Mouse (Mus musculus) neural tube, embryonic 15.5 days (tissue): ENCODE measurements around the gene Dsn1. TPM values are rescaled to one million over a fixed set of nuclear protein-coding genes. Genes with fewer than 3 reads are reported as not detected.
A peak's percentile ranks its signal among the peaks of the same experiment; 100 is the strongest.

Source experiments
- ATAC-seq: fragments of 200-750 bp; cut with Nextera tagmentation; 2 replicates; pipeline ENCODE4 v1.8.0; 2017; ENCODE audit warnings: mild to moderate bottlenecking, moderate TSS enrichment, moderate library complexity; ENCODE audit not compliant: low FRiP score
- H3K27ac ChIP-seq: fragments of 300-500 bp; sonication (generic); replicated peaks from 2 replicates; pipeline ENCODE4 v1.5.1; 2015; ENCODE audit warnings: mild to moderate bottlenecking, inconsistent platforms
- H3K27me3 ChIP-seq: fragments of 300-500 bp; sonication (generic); replicated peaks from 2 replicates; pipeline ENCODE4 v1.6.1; 2015; ENCODE audit warnings: inconsistent platforms
- H3K36me3 ChIP-seq: fragments of 300-500 bp; sonication (generic); 2 replicates; pipeline ENCODE4 v1.6.1; 2015; ENCODE audit warnings: inconsistent platforms
- H3K4me1 ChIP-seq: fragments of 300-500 bp; sonication (generic); 2 replicates; pipeline ENCODE4 v1.6.1; 2015; ENCODE audit warnings: inconsistent platforms
- H3K4me2 ChIP-seq: fragments of 300-500 bp; sonication (generic); 2 replicates; pipeline ENCODE4 v1.6.1; 2015; ENCODE audit warnings: inconsistent platforms, mild to moderate bottlenecking, moderate library complexity
- H3K4me3 ChIP-seq: fragments of 300-500 bp; sonication (generic); replicated peaks from 2 replicates; pipeline ENCODE4 v1.5.1; 2015; ENCODE audit warnings: mild to moderate bottlenecking, inconsistent platforms
- H3K9ac ChIP-seq: fragments of 300-500 bp; sonication (generic); replicated peaks from 2 replicates; pipeline ENCODE4 v1.6.1; 2015; ENCODE audit warnings: mild to moderate bottlenecking, inconsistent platforms
- H3K9me3 ChIP-seq: fragments of 300-500 bp; sonication (generic); replicated peaks from 2 replicates; pipeline ENCODE4 v1.6.1; 2016; ENCODE audit warnings: inconsistent platforms
- WGBS: fragments of 180-500 bp; shearing (Covaris S2); methylation state at CpG from one replicate; pipeline ENCODE4 v1.1.7; 2015; ENCODE audit warnings: mixed read lengths; 5-methylcytosine and 5-hydroxymethylcytosine counted together
- polyA plus RNA-seq: library from polyadenylated mRNA; unstranded; fragments of >200 nt; fragmentation: Nextera tagmentation; extraction: Ambion mirVana; gene quantifications from 2 replicates; pipeline ENCODE4 v1.2.1, GENCODE M21; 2015

The Dsn1 gene
- polyA plus RNA-seq, 1 experiment from 2014 or later: 8.3 TPM

GRCm38 (mm10) chr2:156990727-156991431 is 16.1 kb downstream of the Dsn1 start:
- H3K36me3 ChIP-seq: 0 out of 2 replicates have a peak, but pooled peaks cover 2% of the 10 kb centered on the region
- 3% methylated on average over 16 of the region's 16 CpGs for WGBS
- H3K9ac ChIP-seq: peak overlapping the region; percentile 84
- H3K27ac ChIP-seq: peak overlapping the region; percentile 84
- H3K27me3 ChIP-seq: no peaks in the 10 kb centered on the region
- peak overlapping the region; percentile 70 for H3K4me3 ChIP-seq
- peaks cover 15% of the 10 kb centered on the region for H3K4me1 ChIP-seq
- ATAC-seq: no peak
- H3K9me3 ChIP-seq: no peaks in the 10 kb centered on the region
- peak overlapping the region; percentile 86 for H3K4me2 ChIP-seq

- WGBS: 71% methylated on average over 3 of the region's 3 CpGs
- H3K4me3 ChIP-seq: no peak overlapping the region
- no peak overlapping the region for H3K9ac ChIP-seq
- no peak overlapping the region for H3K27ac ChIP-seq
- H3K9me3 ChIP-seq: no peaks in the 10 kb centered on the region
- H3K4me1 ChIP-seq: peaks cover 22% of the 10 kb centered on the region
- no peak overlapping the region for H3K4me2 ChIP-seq
- H3K27me3 ChIP-seq: no peaks in the 10 kb centered on the region
- no peaks in the 10 kb centered on the region for H3K36me3 ChIP-seq
- ATAC-seq: no peak
Measured at GRCm38 (mm10) chr2:156987316-156987715, 19.6 kb downstream of the Dsn1 start.

- Histone ChIP-seq H3K9ac (no peak overlapping the region), H3K9me3 (no peaks in the 10 kb centered on the region), H3K27me3 (no peaks in the 10 kb centered on the region), H3K27ac (peak overlapping the region; percentile 37; the same call in 1 of the 2 replicates), H3K4me3 (no peak overlapping the region), H3K4me1 (peaks cover 7% of the 10 kb centered on the region), H3K4me2 (no peak overlapping the region), H3K36me3 (no peaks in the 10 kb centered on the region)
- WGBS: 76% methylated on average over 2 of the region's 2 CpGs
- ATAC-seq: no peak
Measured at GRCm38 (mm10) chr2:156982864-156983263, 24.1 kb downstream of the Dsn1 start.

GRCm38 (mm10) chr2:156981291-156981690 is 25.7 kb downstream of the Dsn1 start:
- H3K4me3 ChIP-seq: no peak overlapping the region
- 87% methylated on average over 4 of the region's 4 CpGs for WGBS
- H3K27me3 ChIP-seq: no peaks in the 10 kb centered on the region
- H3K27ac ChIP-seq: no peak overlapping the region
- no peaks in the 10 kb centered on the region for H3K9me3 ChIP-seq
- peaks cover 11% of the 10 kb centered on the region for H3K4me1 ChIP-seq
- no peak overlapping the region for H3K4me2 ChIP-seq
- no peak for ATAC-seq
- no peak overlapping the region for H3K9ac ChIP-seq
- H3K36me3 ChIP-seq: no peaks in the 10 kb centered on the region

- no peaks in the 10 kb centered on the region for H3K9me3 ChIP-seq
- peaks cover 11% of the 10 kb centered on the region for H3K4me1 ChIP-seq
- H3K36me3 ChIP-seq: no peaks in the 10 kb centered on the region
- no peaks in the 10 kb centered on the region for H3K27me3 ChIP-seq
- WGBS: 88% methylated on average over 2 of the region's 2 CpGs
- no peak overlapping the region for H3K27ac ChIP-seq
- no peak for ATAC-seq
- H3K9ac ChIP-seq: no peak overlapping the region
- H3K4me2 ChIP-seq: no peak overlapping the region
- no peak overlapping the region for H3K4me3 ChIP-seq
Measured at GRCm38 (mm10) chr2:156980059-156980458, 26.9 kb downstream of the Dsn1 start.

GRCm38 (mm10) chr2:156976711-156977110 is 30.2 kb downstream of the Dsn1 start:
- ATAC-seq: no peak
- no peak overlapping the region for H3K9ac ChIP-seq
- H3K4me1 ChIP-seq: peaks cover 4% of the 10 kb centered on the region; the same call in 1 of the 2 replicates
- H3K27ac ChIP-seq: peak overlapping the region; percentile 3; the same call in 1 of the 2 replicates
- no peaks in the 10 kb centered on the region for H3K9me3 ChIP-seq
- H3K4me2 ChIP-seq: no peak overlapping the region
- no peak overlapping the region for H3K4me3 ChIP-seq
- no peaks in the 10 kb centered on the region for H3K36me3 ChIP-seq
- H3K27me3 ChIP-seq: no peaks in the 10 kb centered on the region

GRCm38 (mm10) chr2:156974967-156975366 is 32.0 kb downstream of the Dsn1 start:
- H3K27ac ChIP-seq: no peak overlapping the region
- no peak overlapping the region for H3K9ac ChIP-seq
- no peaks in the 10 kb centered on the region for H3K9me3 ChIP-seq
- 89% methylated on average over 2 of the region's 2 CpGs for WGBS
- H3K4me1 ChIP-seq: peaks cover 4% of the 10 kb centered on the region; the same call in 1 of the 2 replicates
- ATAC-seq: no peak
- H3K4me2 ChIP-seq: no peak overlapping the region
- H3K4me3 ChIP-seq: no peak overlapping the region
- no peaks in the 10 kb centered on the region for H3K27me3 ChIP-seq
- H3K36me3 ChIP-seq: no peaks in the 10 kb centered on the region; the same call in 1 of the 2 replicates

- H3K9me3 ChIP-seq: no peaks in the 10 kb centered on the region
- H3K9ac ChIP-seq: no peak overlapping the region
- H3K4me1 ChIP-seq: peaks cover 4% of the 10 kb centered on the region; the same call in 1 of the 2 replicates
- WGBS: 80% methylated on average over 5 of the region's 5 CpGs
- no peak for ATAC-seq
- peaks cover 3% of the 10 kb centered on the region; the same call in 1 of the 2 replicates for H3K36me3 ChIP-seq
- no peak overlapping the region for H3K4me3 ChIP-seq
- no peaks in the 10 kb centered on the region for H3K27me3 ChIP-seq
- H3K27ac ChIP-seq: no peak overlapping the region
- H3K4me2 ChIP-seq: no peak overlapping the region
Measured at GRCm38 (mm10) chr2:156973316-156974100, 33.4 kb downstream of the Dsn1 start.

- Histone ChIP-seq H3K27me3 (no peaks in the 10 kb centered on the region), H3K27ac (no peak overlapping the region), H3K9me3 (no peaks in the 10 kb centered on the region), H3K36me3 (peaks cover 3% of the 10 kb centered on the region; the same call in 1 of the 2 replicates), H3K4me2 (no peak overlapping the region), H3K9ac (no peak overlapping the region), H3K4me3 (no peak overlapping the region), H3K4me1 (peaks cover 3% of the 10 kb centered on the region; the same call in 1 of the 2 replicates)
- ATAC-seq: no peak
- WGBS: 76% methylated on average over 7 of the region's 7 CpGs
Measured at GRCm38 (mm10) chr2:156970253-156970652, 36.7 kb downstream of the Dsn1 start.

- Histone ChIP-seq H3K27ac (no peak overlapping the region), H3K4me3 (no peak overlapping the region), H3K36me3 (peaks cover 3% of the 10 kb centered on the region; the same call in 1 of the 2 replicates), H3K27me3 (no peaks in the 10 kb centered on the region), H3K9me3 (no peaks in the 10 kb centered on the region), H3K9ac (no peak overlapping the region), H3K4me2 (no peak overlapping the region), H3K4me1 (peaks cover 3% of the 10 kb centered on the region; the same call in 1 of the 2 replicates)
- no peak for ATAC-seq
- 81% methylated on average over 4 of the region's 4 CpGs for WGBS
Measured at GRCm38 (mm10) chr2:156968501-156968900, 38.5 kb downstream of the Dsn1 start.

GRCm38 (mm10) chr2:156967388-156967787 is 39.6 kb downstream of the Dsn1 start:
- 80% methylated on average over 6 of the region's 6 CpGs for whole genome bisulfite sequencing
- H3K9ac ChIP-seq: no peak overlapping the region
- no peaks in the 10 kb centered on the region for H3K27me3 ChIP-seq
- H3K4me2 ChIP-seq: no peak overlapping the region
- H3K9me3 ChIP-seq: no peaks in the 10 kb centered on the region
- H3K27ac ChIP-seq: no peak overlapping the region
- no peak overlapping the region for H3K4me3 ChIP-seq
- peaks cover 3% of the 10 kb centered on the region; the same call in 1 of the 2 replicates for H3K36me3 ChIP-seq
- peaks cover 3% of the 10 kb centered on the region; the same call in 1 of the 2 replicates for H3K4me1 ChIP-seq
- ATAC-seq: no peak
